Mouse (Mus musculus) testis, postnatal 10 days (tissue): ENCODE results near the gene 1700017B05Rik.
"Not testable (repeated sequence)": the region's sequence is repeated elsewhere in the genome, so short reads cannot be mapped to it uniquely, and the experiment has no call there.

ENCODE experiments used
- DNase-seq: peaks from one replicate; pipeline ENCODE4 v3.0.0; 2021; ENCODE audit warnings: low spot score

The 1700017B05Rik gene

GRCm38 (mm10) chr9:57246482-57246881 is 15.9 kb downstream of the 1700017B05Rik start:
- peak; percentile 38 for DNase-seq

GRCm38 (mm10) chr9:57244106-57244685 is 18.2 kb downstream of the 1700017B05Rik start:
- DNase-seq, result peak; percentile 39

GRCm38 (mm10) chr9:57242916-57243315 is 19.5 kb downstream of the 1700017B05Rik start:
- DNase-seq, result no peak

- DNase-seq, result peak; percentile 40
Observed at GRCm38 (mm10) chr9:57241111-57241510, 21.3 kb downstream of the 1700017B05Rik start.

- DNase-seq, result no peak
Observed at GRCm38 (mm10) chr9:57238220-57238619, 24.2 kb downstream of the 1700017B05Rik start.

GRCm38 (mm10) chr9:57237705-57238104 is 24.7 kb downstream of the 1700017B05Rik start:
- peak; percentile 54 for DNase-seq

- DNase-seq, result no peak
Observed at GRCm38 (mm10) chr9:57236256-57236655, 26.2 kb downstream of the 1700017B05Rik start, which contains the start of gene Trcg1. Gene Trcg1 (plus strand): TSS chr9:57236556.

GRCm38 (mm10) chr9:57233767-57234166 is 28.6 kb downstream of the 1700017B05Rik start:
- DNase-seq, result no peak

GRCm38 (mm10) chr9:57233142-57233541 is 29.3 kb downstream of the 1700017B05Rik start:
- no peak for DNase-seq

GRCm38 (mm10) chr9:57232341-57232940 is 30.0 kb downstream of the 1700017B05Rik start:
- DNase-seq, result no peak

- no peak for DNase-seq
Observed at GRCm38 (mm10) chr9:57231536-57232255, 30.7 kb downstream of the 1700017B05Rik start.

GRCm38 (mm10) chr9:57230146-57230783 is 32.1 kb downstream of the 1700017B05Rik start:
- DNase-seq, result no peak

GRCm38 (mm10) chr9:57229726-57230125 is 32.7 kb downstream of the 1700017B05Rik start:
- DNase-seq, result no peak

- no peak for DNase-seq
Observed at GRCm38 (mm10) chr9:57228186-57228585, 34.2 kb downstream of the 1700017B05Rik start.

- no peak for DNase-seq
Observed at GRCm38 (mm10) chr9:57227203-57227602, 35.2 kb downstream of the 1700017B05Rik start.

- DNase-seq, result not testable (repeated sequence)
Observed at GRCm38 (mm10) chr9:57226628-57227122, 35.7 kb downstream of the 1700017B05Rik start.

- DNase-seq, result no peak
Observed at GRCm38 (mm10) chr9:57225780-57226627, 36.4 kb downstream of the 1700017B05Rik start.

- no peak for DNase-seq
Observed at GRCm38 (mm10) chr9:57223341-57223740, 39.1 kb downstream of the 1700017B05Rik start.

GRCm38 (mm10) chr9:57220356-57220755 is 42.1 kb downstream of the 1700017B05Rik start:
- no peak for DNase-seq

- DNase-seq, result no peak
Observed at GRCm38 (mm10) chr9:57219511-57219910, 42.9 kb downstream of the 1700017B05Rik start.

- DNase-seq, result no peak
Observed at GRCm38 (mm10) chr9:57218776-57219175, 43.6 kb downstream of the 1700017B05Rik start.
